Mouse (Mus musculus) forebrain, embryonic 16.5 days (tissue): ENCODE measurements around the gene Zbtb43. TPM values are rescaled to one million over a fixed set of nuclear protein-coding genes. Genes with fewer than 3 reads are reported as not detected.

ENCODE experiments used
- ATAC-seq: fragments of 200-750 bp; cut with Nextera tagmentation; 2 replicates; pipeline ENCODE4 v1.8.0; 2017; ENCODE audit warnings: mild to moderate bottlenecking, moderate library complexity
- H3K27ac ChIP-seq: fragments of 300-500 bp; sonication (generic); 2 replicates; pipeline ENCODE4 v1.5.1; 2014; ENCODE audit warnings: low read length, control low read depth
- H3K27me3 ChIP-seq: fragments of 300-500 bp; sonication (generic); replicated peaks from 2 replicates; pipeline ENCODE4 v1.6.1; 2014; ENCODE audit warnings: low read length; ENCODE audit not compliant: control insufficient read depth, insufficient read depth
- H3K36me3 ChIP-seq: fragments of 300-500 bp; sonication (generic); 2 replicates; pipeline ENCODE4 v1.6.1; 2014; ENCODE audit not compliant: control insufficient read depth, insufficient read depth
- H3K4me1 ChIP-seq: fragments of 300-500 bp; sonication (generic); replicated peaks from 2 replicates; pipeline ENCODE4 v1.6.1; 2014; ENCODE audit warnings: low read length; ENCODE audit not compliant: control insufficient read depth, insufficient read depth
- H3K4me2 ChIP-seq: fragments of 300-500 bp; sonication (generic); 2 replicates; pipeline ENCODE4 v1.6.1; 2014; ENCODE audit warnings: mild to moderate bottlenecking, low read length, control low read depth
- H3K4me3 ChIP-seq: fragments of 300-500 bp; sonication (generic); replicated peaks from 2 replicates; pipeline ENCODE4 v1.5.1; 2014; ENCODE audit warnings: mild to moderate bottlenecking, low read length, control low read depth
- H3K9ac ChIP-seq: fragments of 300-500 bp; sonication (generic); replicated peaks from 2 replicates; pipeline ENCODE4 v1.6.1; 2014; ENCODE audit warnings: low read depth, low read length, control low read depth
- H3K9me3 ChIP-seq: fragments of 300-500 bp; sonication (generic); 2 replicates; pipeline ENCODE4 v1.6.1; 2016; ENCODE audit warnings: low read length; ENCODE audit not compliant: control insufficient read depth
- WGBS: fragments of 180-500 bp; shearing (Covaris S2); extraction: QIAGEN DNeasy Blood & Tissue Kit; methylation state at CpG from one replicate; pipeline ENCODE4 v1.1.7; 2014; 5-methylcytosine and 5-hydroxymethylcytosine counted together
- polyA plus RNA-seq: library from polyadenylated mRNA; unstranded; fragments of >200 nt; fragmentation: Nextera tagmentation; extraction: Ambion mirVana; gene quantifications from 2 replicates; pipeline ENCODE4 v1.2.1, GENCODE M21; 2015

The Zbtb43 gene
- polyA plus RNA-seq, 1 experiment from 2014 or later, result 32.7 TPM

GRCm38 (mm10) chr2:33459660-33460059 lies 8.7 kb downstream of the Zbtb43 start:
- Histone ChIP-seq H3K9me3 (no peaks in the 10 kb centered on the region), H3K4me3 (no peak overlapping the region), H3K27me3 (no peaks in the 10 kb centered on the region), H3K4me1 (no peaks in the 10 kb centered on the region; the same call in 1 of the 2 replicates), H3K9ac (no peak overlapping the region), H3K4me2 (no peak overlapping the region), H3K36me3 (peaks cover 8% of the 10 kb centered on the region), H3K27ac (no peak overlapping the region)
- 92% methylated on average over 4 of the region's 4 CpGs for WGBS
- ATAC-seq, result no peak

DNA sequence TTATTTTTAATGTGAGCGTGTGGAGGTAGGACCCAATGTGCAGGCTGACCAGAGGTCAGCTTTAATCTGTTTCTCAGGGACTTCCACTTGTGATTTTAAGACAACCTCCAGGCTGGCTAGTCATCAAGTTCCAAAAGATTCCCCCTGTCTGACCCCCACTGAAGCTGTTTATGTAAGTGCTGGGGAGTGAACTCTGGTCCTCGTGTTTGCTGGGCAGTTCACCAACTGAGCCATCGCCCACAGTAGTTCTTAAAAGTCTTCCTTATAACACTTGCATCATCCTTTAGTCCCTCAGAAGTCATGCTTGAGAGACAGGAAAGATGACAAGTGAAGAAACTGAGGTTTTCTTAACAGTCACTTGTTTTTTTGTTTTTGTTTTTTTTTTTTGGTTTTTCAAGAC lies 11.7 kb downstream of the Zbtb43 start:
- H3K4me3 ChIP-seq, result no peak overlapping the region
- peaks cover 17% of the 10 kb centered on the region for H3K4me1 ChIP-seq
- H3K4me2 ChIP-seq, result no peak overlapping the region
- H3K9ac ChIP-seq, result no peak overlapping the region
- no peak overlapping the region for H3K27ac ChIP-seq
- peaks cover 20% of the 10 kb centered on the region for H3K36me3 ChIP-seq
- H3K27me3 ChIP-seq, result no peaks in the 10 kb centered on the region
- no peak for ATAC-seq
- WGBS, result 86% methylated on average over 3 of the region's 3 CpGs
- no peaks in the 10 kb centered on the region for H3K9me3 ChIP-seq

DNA sequence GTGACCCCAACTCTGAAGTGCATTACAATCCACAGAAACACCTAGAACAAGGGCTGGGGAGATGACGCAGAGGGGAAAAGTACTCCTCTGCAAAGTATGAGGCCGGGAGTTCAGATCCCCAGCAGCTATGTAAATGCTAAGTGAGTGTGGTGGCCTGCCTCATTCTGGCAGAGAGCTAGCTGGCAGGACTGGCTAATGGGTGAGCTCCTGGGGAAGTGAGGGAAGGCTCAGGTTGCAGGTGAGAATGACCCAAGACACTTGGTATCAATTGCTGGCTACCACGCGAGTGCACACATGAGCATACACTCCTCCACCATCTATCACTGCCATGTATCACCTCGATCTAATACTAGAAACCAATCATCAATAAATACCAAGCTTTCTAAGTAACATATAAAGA lies 12.1 kb downstream of the Zbtb43 start:
- Histone ChIP-seq H3K9ac (no peak overlapping the region), H3K4me3 (no peak overlapping the region), H3K27me3 (no peaks in the 10 kb centered on the region), H3K9me3 (no peaks in the 10 kb centered on the region), H3K4me2 (no peak overlapping the region), H3K36me3 (peaks cover 21% of the 10 kb centered on the region), H3K4me1 (peaks cover 17% of the 10 kb centered on the region), H3K27ac (no peak overlapping the region)
- no peak for ATAC-seq
- 95% methylated on average over 5 of the region's 5 CpGs for WGBS

DNA sequence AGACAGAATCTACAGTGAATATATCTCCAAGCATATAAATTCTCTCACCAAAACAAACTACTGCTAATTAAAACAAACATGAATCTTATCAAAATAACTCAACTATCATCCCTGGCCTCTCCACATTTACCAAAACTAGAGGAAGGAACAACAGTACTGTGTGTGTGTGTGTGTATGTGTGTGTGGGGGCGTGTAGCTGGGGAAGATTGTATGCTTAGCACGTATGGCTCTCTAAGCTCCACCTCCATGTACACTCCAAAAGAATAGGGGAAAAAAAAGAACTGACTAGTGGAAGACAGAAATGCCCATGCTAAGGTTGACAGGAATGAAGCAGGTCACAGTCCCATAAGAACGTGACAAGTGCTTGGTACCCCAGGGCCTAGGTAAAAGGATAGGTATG lies 13.0 kb downstream of the Zbtb43 start:
- Histone ChIP-seq H3K4me3 (no peak overlapping the region), H3K27me3 (no peaks in the 10 kb centered on the region), H3K36me3 (peaks cover 27% of the 10 kb centered on the region), H3K27ac (no peak overlapping the region), H3K9ac (no peak overlapping the region), H3K4me1 (peaks cover 17% of the 10 kb centered on the region), H3K4me2 (no peak overlapping the region), H3K9me3 (no peaks in the 10 kb centered on the region)
- ATAC-seq, result no peak
- 85% methylated on average over 3 of the region's 3 CpGs for WGBS

GRCm38 (mm10) chr2:33454816-33455215 lies 13.5 kb downstream of the Zbtb43 start:
- no peak for ATAC-seq
- peaks cover 25% of the 10 kb centered on the region for H3K36me3 ChIP-seq
- H3K9me3 ChIP-seq, result no peaks in the 10 kb centered on the region
- H3K27ac ChIP-seq, result no peak overlapping the region
- no peaks in the 10 kb centered on the region for H3K27me3 ChIP-seq
- peaks cover 17% of the 10 kb centered on the region for H3K4me1 ChIP-seq
- no peak overlapping the region for H3K4me3 ChIP-seq
- WGBS, result 77% methylated on average over 8 of the region's 8 CpGs
- no peak overlapping the region for H3K9ac ChIP-seq
- H3K4me2 ChIP-seq, result no peak overlapping the region

GRCm38 (mm10) chr2:33453476-33453875 lies 14.9 kb downstream of the Zbtb43 start:
- Histone ChIP-seq H3K36me3 (peaks cover 24% of the 10 kb centered on the region), H3K27me3 (no peaks in the 10 kb centered on the region), H3K4me3 (no peak overlapping the region), H3K4me2 (no peak overlapping the region), H3K27ac (peak overlapping the region; percentile 73), H3K9me3 (no peaks in the 10 kb centered on the region), H3K4me1 (peaks cover 17% of the 10 kb centered on the region), H3K9ac (no peak overlapping the region)
- 72% methylated on average over 3 of the region's 3 CpGs for WGBS
- 0 out of 2 replicates have a peak, but pooled peaks have one; percentile 43 for ATAC-seq

GRCm38 (mm10) chr2:33452721-33453120 lies 15.6 kb downstream of the Zbtb43 start:
- no peak for ATAC-seq
- H3K4me1 ChIP-seq, result peaks cover 17% of the 10 kb centered on the region
- no peaks in the 10 kb centered on the region for H3K27me3 ChIP-seq
- no peak overlapping the region; the same call in 1 of the 2 replicates for H3K27ac ChIP-seq
- no peak overlapping the region for H3K9ac ChIP-seq
- H3K9me3 ChIP-seq, result no peaks in the 10 kb centered on the region
- H3K36me3 ChIP-seq, result peaks cover 24% of the 10 kb centered on the region
- H3K4me2 ChIP-seq, result no peak overlapping the region
- WGBS, result 91% methylated on average over 5 of the region's 5 CpGs
- no peak overlapping the region for H3K4me3 ChIP-seq

- H3K9ac ChIP-seq, result no peak overlapping the region
- H3K4me2 ChIP-seq, result no peak overlapping the region
- no peaks in the 10 kb centered on the region for H3K27me3 ChIP-seq
- no peak overlapping the region for H3K27ac ChIP-seq
- H3K36me3 ChIP-seq, result peaks cover 24% of the 10 kb centered on the region
- H3K4me3 ChIP-seq, result no peak overlapping the region
- H3K4me1 ChIP-seq, result peaks cover 17% of the 10 kb centered on the region
- H3K9me3 ChIP-seq, result no peaks in the 10 kb centered on the region
- ATAC-seq, result no peak
- 54% methylated on average over 4 of the region's 4 CpGs for WGBS
Measured at GRCm38 (mm10) chr2:33452140-33452539, 16.2 kb downstream of the Zbtb43 start.

- 88% methylated on average over 11 of the region's 11 CpGs for WGBS
- Histone ChIP-seq H3K4me2 (no peak overlapping the region), H3K27me3 (no peaks in the 10 kb centered on the region), H3K9ac (no peak overlapping the region), H3K4me1 (peaks cover 17% of the 10 kb centered on the region), H3K4me3 (no peak overlapping the region), H3K27ac (no peak overlapping the region), H3K36me3 (peaks cover 24% of the 10 kb centered on the region), H3K9me3 (no peaks in the 10 kb centered on the region)
- no peak for ATAC-seq
Measured at GRCm38 (mm10) chr2:33451038-33451978, 17.1 kb downstream of the Zbtb43 start.
